Mouse (Mus musculus) mouse trophoblast stem cell (cell line): ENCODE measurements around the gene Gpr19.

Source experiments
- in situ Hi-C, 2 experiments: fragments of 300-500 bp; cut with MseI, MboI; formaldehyde crosslinking; loops; 2 replicates in 1 of 2; 3 replicates in 1 of 2; pipeline ENCODE4 v1.15.1; 2025

Gpr19 gene

GRCm38 (mm10) chr6:134898095-134898965 lies at the start of gene Gpr19:
Gene Gpr19 (minus strand): TSS chr6:134898578.
- in situ Hi-C loops = no loop called here

GRCm38 (mm10) chr6:134947311-134948087 lies 49.1 kb upstream of the Gpr19 start:
- in situ Hi-C loops = no loop called here

DNA sequence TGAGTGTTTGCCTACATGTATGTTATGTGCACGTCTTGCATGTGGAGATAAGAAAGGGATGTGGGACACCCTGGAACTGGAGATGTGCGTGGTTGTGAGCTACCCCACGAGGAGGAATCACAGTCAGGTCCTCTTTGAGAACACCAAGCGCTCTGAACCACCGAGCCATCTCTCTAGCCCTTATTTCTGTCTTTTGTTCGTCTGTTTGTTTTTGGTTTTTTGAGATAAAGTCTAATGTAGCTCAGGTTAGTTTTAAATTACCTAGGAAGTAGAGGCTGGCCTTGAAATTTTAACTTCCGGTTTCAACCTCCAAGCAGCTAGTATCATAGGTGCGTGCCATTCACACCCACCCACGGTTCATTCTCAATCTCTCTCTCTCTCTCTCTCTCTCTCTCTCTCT lies 48.5 kb upstream of the Gpr19 start:
- in situ Hi-C loops = no loop called here

DNA sequence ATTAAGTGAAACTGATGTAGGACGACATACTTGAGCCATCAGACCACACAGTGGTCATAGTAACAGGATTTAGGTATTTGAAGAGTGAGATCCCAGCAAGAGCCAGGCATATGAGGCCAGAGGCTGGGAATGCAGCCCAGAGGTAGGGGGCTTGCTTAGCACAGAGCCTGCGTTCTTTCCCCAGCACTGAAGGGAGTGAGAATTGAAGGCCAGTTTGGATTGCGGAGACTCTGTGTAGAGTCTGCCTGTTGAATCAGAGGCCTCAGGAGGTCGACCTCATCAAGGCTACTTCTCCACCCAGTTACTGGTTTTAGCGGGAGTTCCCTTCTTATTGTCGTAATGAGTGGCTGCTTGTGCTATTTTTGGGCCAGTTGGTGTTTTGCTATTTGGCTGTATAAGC lies 47.7 kb upstream of the Gpr19 start:
- in situ Hi-C loops = no loop called here

DNA sequence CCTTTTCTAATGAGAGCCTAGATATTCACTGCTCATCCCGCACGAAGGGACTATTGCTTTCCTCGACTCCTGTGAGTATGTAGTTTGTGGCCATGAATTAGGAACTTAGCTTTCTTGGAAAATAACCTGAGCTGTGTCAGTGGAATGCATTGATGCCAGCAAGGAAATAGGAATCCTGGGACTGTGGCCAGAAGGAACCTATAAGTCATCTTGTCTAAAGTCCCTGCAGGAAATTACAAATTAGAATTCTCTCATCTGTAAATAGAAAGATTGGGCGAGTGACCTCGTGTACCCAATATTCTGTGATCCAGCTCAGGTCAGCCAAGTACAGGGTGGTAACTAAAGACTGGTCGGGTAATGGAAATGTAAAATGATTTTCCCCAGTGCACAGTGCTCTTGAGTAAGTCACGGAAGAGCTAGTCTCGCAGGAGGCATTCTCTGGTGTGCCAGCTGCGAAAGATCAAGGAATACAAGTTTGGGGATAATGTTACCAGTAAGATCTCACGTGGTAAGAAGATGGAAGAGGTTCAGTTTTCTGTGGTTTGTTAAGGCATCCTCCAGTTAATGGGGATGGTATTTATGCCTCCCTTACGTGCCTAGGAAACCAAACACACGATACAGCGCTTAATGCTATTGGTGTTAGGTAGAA lies 45.5 kb upstream of the Gpr19 start:
- in situ Hi-C loops = no loop called here

- in situ Hi-C loops = no loop called here
Observed at GRCm38 (mm10) chr6:134939781-134940180, 41.4 kb upstream of the Gpr19 start.

DNA sequence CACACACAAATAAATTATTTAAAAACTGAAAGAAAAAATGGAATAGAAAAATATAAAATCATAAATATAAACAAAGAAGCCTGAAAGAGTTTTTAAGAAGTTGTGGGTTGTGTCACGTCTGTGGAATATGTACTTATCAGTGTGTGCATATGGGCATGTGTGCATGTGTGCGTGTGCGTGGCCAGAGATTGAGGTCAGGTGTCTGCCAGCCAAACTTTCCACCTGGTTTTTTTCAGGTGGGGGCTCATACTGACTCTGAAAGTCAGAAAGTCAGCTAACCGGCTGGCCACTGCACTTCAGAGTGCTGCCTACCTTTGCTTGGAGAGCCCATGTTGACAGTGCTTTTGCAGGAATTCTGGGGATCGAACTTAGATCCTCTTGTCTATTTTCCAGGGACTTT lies 35.9 kb upstream of the Gpr19 start:
- in situ Hi-C loops = no loop called here

GRCm38 (mm10) chr6:134933207-134933558 lies 34.8 kb upstream of the Gpr19 start:
- in situ Hi-C loops = no loop called here

DNA sequence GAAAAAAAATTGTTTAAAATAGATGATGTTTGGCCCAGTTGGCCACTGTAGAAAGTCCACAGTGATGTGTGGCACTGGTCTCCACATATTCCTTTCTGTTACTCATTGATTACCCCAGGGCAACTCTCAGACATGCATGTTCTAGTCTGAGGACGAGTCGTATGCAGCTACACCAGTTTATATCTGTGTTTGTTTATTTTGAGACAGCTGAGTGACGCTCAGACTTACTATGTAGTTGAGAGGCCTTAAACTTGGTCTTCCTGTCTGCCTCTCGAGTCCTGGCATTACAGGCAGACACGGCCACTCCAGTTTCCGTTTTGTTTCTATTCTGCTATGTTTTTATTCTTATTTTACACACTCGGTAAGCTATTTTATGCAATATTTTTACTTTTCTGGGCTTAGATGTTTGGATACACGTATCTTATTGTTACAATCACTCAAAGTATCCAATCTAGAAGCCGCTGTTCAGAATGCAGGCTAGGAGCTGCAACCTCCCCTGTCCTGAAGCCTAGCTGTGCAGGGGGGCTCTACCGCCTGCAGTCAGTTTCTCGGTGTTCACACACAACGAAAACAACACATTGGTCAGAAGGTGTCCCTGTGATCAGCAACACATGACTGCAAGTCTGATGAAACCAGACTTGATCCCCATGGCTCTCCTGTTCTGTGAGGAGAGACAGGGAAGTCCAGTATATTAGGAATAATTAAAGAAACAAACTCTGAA lies 34.3 kb upstream of the Gpr19 start:
- in situ Hi-C loops = no loop called here

- in situ Hi-C loops = no loop called here
Observed at GRCm38 (mm10) chr6:134931146-134931545, 32.8 kb upstream of the Gpr19 start.

DNA sequence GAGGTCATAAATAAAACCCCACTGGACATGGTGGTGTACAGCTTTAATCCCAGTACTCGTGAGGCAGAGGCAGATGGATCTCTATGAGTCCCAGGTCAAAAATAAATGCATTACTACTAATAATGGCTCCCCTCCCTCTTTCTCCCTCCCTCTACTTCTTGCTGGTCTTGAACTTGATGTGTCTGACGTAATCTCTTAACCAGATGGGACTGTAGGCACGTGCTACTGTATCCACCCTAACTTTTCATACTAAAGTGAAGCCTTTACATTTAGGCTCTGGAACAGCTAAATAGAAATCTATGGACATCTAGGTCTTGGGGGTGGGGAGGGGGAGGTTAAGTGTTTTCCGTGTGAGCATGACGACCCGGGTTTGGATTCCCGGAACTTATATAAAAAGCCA lies 32.0 kb upstream of the Gpr19 start:
- in situ Hi-C loops = no loop called here

DNA sequence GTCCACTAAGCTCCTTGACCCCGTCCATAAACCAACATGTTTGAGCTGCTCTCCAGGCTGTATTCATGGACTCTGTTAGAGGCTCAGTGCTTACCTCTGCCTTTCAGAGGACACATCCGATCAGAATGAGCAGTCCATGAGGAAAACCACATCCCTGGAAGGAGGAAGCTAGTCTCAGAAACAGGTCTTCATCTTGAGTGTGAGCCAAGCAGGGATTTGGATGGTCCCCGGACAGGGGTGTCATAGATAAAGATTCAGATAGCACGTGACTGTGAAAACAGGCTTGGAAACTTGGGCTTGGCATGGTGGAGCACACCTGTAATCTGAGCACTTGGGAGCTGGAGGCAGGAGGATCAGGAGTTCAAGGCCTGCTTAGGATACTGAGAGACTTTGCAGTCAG lies 31.5 kb upstream of the Gpr19 start:
- in situ Hi-C loops = no loop called here

DNA sequence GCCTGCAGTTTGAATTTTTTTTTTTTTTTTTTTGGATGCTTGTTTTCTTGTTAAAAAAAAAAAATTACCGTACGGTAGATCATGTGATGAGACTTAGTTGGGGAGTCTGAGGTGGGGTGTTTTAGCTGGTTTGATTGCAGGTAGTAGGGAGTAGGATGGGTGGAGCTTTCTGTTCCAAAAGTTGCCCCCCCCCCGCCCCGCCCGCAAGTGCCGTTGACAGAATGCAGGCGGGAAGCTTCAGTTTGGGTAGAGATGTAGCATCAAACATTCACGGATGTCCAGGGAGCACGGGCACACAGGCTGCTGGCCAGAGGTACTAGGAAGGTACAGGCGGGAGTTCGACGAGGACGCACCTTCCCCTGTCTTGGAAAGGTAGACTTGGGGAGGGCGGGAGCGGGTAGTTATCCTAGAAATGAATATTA lies 30.5 kb upstream of the Gpr19 start:
- in situ Hi-C loops = no loop called here

GRCm38 (mm10) chr6:134928096-134928888 lies 29.9 kb upstream of the Gpr19 start:
- in situ Hi-C loops = no loop called here

DNA sequence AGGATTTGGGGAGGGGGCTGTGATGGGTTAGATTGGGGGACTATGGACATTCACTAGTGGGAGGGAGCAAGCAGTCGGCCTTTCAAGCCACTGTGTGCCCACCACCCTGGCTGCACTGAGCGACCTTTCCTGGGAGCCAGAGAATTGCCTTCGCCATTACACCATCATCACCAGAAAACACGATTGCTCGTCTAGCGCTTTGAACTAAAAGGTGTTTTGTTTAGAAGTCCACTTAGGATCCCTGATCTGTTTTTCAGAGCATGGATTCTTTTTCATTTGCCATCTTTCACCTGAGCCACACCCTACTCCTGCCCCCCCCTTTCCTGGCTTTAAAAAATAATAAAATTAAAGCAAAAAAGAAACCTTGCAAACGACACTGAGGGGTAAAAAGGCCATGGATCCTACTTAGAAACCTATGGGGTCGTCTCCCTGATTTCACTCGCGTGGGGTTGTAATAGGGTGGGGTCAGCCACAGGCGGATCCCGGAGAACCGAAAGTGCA lies 29.3 kb upstream of the Gpr19 start:
- in situ Hi-C loops = no loop called here

GRCm38 (mm10) chr6:134926803-134927594 lies 28.6 kb upstream of the Gpr19 start:
- in situ Hi-C loops = no loop called here

- in situ Hi-C loops = no loop called here
Observed at GRCm38 (mm10) chr6:134926338-134926705, 27.9 kb upstream of the Gpr19 start.

DNA sequence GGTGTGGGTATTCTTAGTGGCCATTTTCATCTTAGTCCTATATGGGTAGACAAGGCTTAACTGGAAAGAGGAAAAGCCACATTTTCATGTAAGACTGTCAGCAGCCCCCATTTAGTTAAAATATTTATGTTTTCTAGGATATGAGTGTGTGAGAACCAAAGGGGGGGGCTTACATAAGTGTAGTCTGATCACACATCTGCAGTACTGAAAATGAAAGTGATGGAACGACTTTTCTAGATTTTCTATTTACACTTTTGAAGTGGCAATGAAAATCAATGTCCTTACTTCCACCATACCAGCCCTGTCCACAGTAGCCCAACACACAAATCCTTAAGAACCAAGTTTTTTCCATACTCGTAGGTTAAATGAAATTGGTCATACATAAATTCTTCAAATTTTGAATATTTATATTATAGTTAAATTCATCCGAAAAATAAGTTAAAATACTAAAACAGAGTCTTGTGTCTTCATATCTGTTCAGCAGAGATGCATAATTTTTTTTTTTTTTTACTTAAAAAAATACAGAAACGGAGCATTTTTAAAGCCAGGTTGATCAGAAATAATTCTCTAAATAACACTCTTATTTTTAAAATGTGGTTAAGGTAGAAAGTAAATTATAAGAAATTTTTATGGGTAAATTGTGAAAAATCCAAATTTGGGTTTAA lies 27.4 kb upstream of the Gpr19 start:
- in situ Hi-C loops = no loop called here

DNA sequence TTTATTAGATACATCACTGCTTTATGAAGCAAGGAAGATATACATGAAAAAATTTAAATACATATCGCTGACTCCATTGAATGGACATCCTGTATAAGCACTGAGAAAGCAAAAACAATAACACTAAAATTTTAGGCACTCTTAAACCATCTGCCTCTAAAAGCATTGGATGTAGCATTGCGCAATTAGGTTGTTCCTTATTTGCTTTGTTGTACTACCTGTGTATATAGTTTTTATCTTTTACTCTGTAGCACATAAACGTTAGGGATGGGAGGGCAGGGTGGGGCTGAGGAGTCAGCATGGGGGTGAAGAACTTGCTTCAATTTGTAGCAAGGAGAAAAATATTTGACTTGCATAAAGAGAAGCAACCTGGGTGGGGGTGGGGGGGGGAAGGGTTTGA lies 25.9 kb upstream of the Gpr19 start:
- in situ Hi-C loops = no loop called here

DNA sequence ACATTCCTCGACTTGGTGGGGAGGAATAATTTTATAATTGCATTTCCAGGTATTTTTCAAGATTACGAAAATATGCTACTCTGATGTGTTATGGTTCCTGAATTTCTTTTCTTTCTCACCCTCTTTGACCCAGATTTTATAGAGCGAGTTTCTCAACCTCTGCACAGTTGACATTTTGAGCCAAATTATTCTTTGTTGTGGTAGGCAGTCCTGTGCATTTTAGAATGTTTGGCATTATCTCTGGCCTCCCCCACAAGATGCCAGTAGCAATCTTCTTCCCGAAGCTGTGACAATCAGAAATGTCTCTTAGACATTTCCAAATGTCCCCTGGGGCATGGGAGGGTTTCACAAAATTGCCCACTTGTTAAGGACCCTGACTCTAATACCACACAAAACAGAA lies 25.3 kb upstream of the Gpr19 start:
- in situ Hi-C loops = no loop called here
